Mouse (Mus musculus): Measurements from ENCODE around the gene Helz. TPM values are rescaled to one million over a fixed set of nuclear protein-coding genes. Genes with fewer than 3 reads are reported as not detected.

Helz gene
- polyA plus RNA-seq, 1 experiment from 2014 or later = 22.9 TPM

DNA sequence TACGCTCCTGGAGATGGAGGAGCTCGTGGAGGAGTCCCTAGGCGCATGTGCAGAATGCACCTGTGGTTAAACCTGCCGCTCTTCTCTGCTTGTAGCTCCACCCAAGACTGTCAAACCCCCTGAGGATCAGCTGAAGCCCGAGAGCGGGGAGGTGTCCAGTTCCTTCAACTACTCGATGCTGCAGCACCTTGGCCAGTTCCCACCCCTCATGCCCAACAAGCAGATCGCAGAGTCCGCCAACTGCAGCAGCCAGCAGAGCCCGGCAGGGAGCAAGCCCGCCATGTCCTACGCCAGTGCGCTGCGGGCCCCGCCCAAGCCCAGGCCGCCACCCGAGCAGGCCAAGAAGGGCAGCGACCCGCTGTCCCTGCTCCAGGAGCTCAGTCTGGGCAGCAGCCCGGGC lies 138.6 kb downstream of the Helz start:
- Histone ChIP-seq H3K4me1 (0 out of 2 replicates have a peak, but pooled peaks cover 2% of the 10 kb centered on the region), H3K36me3 (peaks cover 57% of the 10 kb centered on the region), H3K4me3 (replicated peaks) (no peak overlapping the region), H3K4me2 (no peak overlapping the region), H3K27me3 (no peaks in the 10 kb centered on the region), H3K27ac (no peak overlapping the region), H3K9ac (no peak overlapping the region), H3K9me3 (replicated peaks) (no peaks in the 10 kb centered on the region)
- 93% methylated on average over 20 of the region's 20 CpGs for WGBS
- no peak for ATAC-seq (replicated peaks; ENCODE audit: low FRiP score)

DNA sequence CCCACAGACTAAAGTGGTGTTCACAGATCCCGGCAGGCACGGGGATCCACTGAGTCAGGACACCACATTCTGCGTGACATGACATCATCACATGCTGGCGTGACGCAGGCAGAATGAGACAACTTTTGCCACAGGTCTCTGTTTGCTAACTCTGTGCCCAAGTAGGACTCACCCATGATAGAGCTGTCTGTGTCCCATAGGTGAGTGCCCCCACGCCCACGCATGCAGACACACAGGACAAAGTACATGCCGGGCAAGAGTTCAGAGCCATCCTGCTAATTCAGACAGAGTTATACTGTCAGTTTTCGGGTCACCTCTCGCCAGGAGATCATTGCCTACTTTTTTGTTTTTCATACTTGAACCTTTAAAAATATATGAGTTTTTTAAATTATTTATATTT lies 140.8 kb downstream of the Helz start:
- Histone ChIP-seq H3K4me2 (no peak overlapping the region), H3K9me3 (replicated peaks) (no peaks in the 10 kb centered on the region), H3K9ac (no peak overlapping the region), H3K4me3 (replicated peaks) (no peak overlapping the region), H3K36me3 (peaks cover 49% of the 10 kb centered on the region), H3K27ac (no peak overlapping the region), H3K27me3 (no peaks in the 10 kb centered on the region), H3K4me1 (no peaks in the 10 kb centered on the region)
- no peak for ATAC-seq (replicated peaks; ENCODE audit: low FRiP score)
- 95% methylated on average over 10 of the region's 10 CpGs for WGBS

- Histone ChIP-seq H3K9me3 (replicated peaks) (no peaks in the 10 kb centered on the region), H3K4me2 (no peak overlapping the region), H3K27me3 (no peaks in the 10 kb centered on the region), H3K4me1 (no peaks in the 10 kb centered on the region), H3K27ac (no peak overlapping the region), H3K4me3 (replicated peaks) (no peak overlapping the region), H3K9ac (no peak overlapping the region), H3K36me3 (peaks cover 23% of the 10 kb centered on the region)
- WGBS = 71% methylated on average over 8 of the region's 8 CpGs
- no peak for ATAC-seq (replicated peaks; ENCODE audit: low FRiP score)
Observed at GRCm38 (mm10) chr11:107691569-107691968, 143.8 kb downstream of the Helz start.

DNA sequence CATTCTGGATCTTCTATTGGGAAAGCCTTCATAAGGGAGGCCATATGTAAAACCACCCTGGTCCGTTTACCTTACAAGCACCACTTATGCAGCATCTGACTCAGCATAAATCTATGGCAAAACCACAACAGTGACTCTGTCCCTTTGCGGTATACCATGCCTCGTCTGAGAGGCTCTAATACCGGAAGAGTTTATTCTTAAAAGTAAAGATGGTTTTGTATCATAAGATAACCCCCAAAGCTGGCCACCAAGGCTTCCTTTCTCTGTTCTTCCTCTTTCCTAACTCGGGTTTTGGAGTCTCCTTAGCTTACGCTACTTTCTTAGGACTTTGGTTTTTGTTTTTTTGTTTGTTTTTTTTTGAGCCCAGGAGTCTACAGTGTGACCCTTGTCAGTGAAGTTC lies 145.6 kb downstream of the Helz start:
- Histone ChIP-seq H3K4me3 (replicated peaks) (no peak overlapping the region), H3K4me1 (no peaks in the 10 kb centered on the region), H3K4me2 (no peak overlapping the region), H3K36me3 (peaks cover 8% of the 10 kb centered on the region), H3K9ac (no peak overlapping the region), H3K27ac (no peak overlapping the region), H3K27me3 (no peaks in the 10 kb centered on the region), H3K9me3 (replicated peaks) (no peaks in the 10 kb centered on the region)
- ATAC-seq (replicated peaks; ENCODE audit: low FRiP score) = no peak
- 79% methylated on average over 6 of the region's 6 CpGs for WGBS

DNA sequence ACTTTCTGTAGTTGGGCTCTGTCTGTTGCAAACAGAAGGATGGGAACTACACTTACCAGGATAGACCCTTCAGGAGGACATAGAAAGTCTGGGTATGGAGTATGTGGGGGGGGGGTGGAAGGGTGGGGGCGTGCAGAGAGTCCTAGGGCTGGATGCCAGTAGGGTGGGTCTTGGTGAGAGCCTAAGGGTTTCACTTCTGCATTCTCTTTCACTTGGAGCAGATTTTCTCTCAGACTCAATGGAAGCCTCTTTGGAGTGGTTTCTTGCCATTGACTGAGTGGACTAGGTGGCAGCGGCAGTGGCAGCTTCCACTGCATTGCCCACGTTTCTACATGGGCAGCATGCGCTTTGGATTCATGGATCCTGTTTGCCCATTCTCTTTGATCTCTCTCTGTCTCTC lies 152.2 kb downstream of the Helz start:
- WGBS = 92% methylated on average over 4 of the region's 4 CpGs
- Histone ChIP-seq H3K9ac (no peak overlapping the region), H3K4me2 (no peak overlapping the region), H3K27me3 (no peaks in the 10 kb centered on the region), H3K4me1 (peaks cover 20% of the 10 kb centered on the region), H3K9me3 (replicated peaks) (no peaks in the 10 kb centered on the region), H3K27ac (no peak overlapping the region), H3K36me3 (no peaks in the 10 kb centered on the region), H3K4me3 (replicated peaks) (no peak overlapping the region)
- no peak for ATAC-seq (replicated peaks; ENCODE audit: low FRiP score)

- Histone ChIP-seq H3K36me3 (no peaks in the 10 kb centered on the region), H3K9me3 (replicated peaks) (no peaks in the 10 kb centered on the region), H3K27me3 (no peaks in the 10 kb centered on the region), H3K4me1 (peaks cover 38% of the 10 kb centered on the region), H3K9ac (no peak overlapping the region), H3K4me3 (replicated peaks) (no peak overlapping the region), H3K27ac (no peak overlapping the region), H3K4me2 (peak overlapping the region; percentile 34)
- 28% methylated on average over 27 of the region's 27 CpGs for WGBS
- ATAC-seq (replicated peaks; ENCODE audit: low FRiP score) = peak; percentile 33; the same call in 1 of the 2 replicates
Observed at GRCm38 (mm10) chr11:107703272-107704134, 155.8 kb downstream of the Helz start.

- no peaks in the 10 kb centered on the region for H3K27me3 ChIP-seq
- peak overlapping the region; percentile 75 for H3K27ac ChIP-seq
- H3K4me1 ChIP-seq = peaks cover 39% of the 10 kb centered on the region
- WGBS = 62% methylated on average over 6 of the region's 6 CpGs
- no peak overlapping the region for H3K4me2 ChIP-seq
- H3K9me3 ChIP-seq (replicated peaks) = no peaks in the 10 kb centered on the region
- no peak overlapping the region for H3K9ac ChIP-seq
- no peak overlapping the region for H3K4me3 ChIP-seq (replicated peaks)
- 0 out of 2 replicates have a peak, but pooled peaks have one; percentile 16 for ATAC-seq (replicated peaks; ENCODE audit: low FRiP score)
- no peaks in the 10 kb centered on the region for H3K36me3 ChIP-seq
Observed at GRCm38 (mm10) chr11:107705060-107705459, 157.3 kb downstream of the Helz start.

DNA sequence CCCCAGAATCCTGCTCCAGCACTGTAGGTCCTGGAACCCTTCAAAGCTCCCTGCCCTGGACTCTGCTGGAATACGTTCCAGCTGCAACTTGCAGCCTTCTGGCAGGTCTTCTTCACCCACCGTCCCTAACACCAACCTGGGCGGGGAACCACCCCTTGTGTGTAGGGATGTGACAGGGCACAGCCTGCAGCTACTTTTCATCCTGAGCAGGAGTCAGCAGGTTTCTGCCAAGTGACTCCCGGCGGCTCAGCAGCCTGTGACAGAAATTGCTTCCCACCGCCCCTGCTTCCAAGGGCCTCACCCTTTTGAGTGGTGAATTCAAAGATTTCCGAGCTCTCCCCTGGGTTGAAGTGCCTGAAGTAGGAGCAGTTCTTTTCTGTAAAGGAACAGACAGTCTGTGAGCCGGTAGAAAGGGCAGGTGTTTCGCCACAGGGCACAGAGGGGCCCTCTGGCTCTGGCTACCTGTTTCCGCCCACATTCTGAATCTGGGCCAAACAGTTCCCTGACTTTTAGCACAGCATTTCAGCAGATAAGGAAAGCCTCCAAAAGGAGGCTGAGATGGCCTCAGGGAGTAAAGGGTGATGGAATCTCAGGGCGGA lies 157.8 kb downstream of the Helz start:
- H3K4me2 ChIP-seq = no peak overlapping the region
- peak; percentile 65; the same call in 1 of the 2 replicates for ATAC-seq (replicated peaks; ENCODE audit: low FRiP score)
- 38% methylated on average over 11 of the region's 11 CpGs for WGBS
- no peak overlapping the region for H3K9ac ChIP-seq
- H3K36me3 ChIP-seq = no peaks in the 10 kb centered on the region
- no peaks in the 10 kb centered on the region for H3K27me3 ChIP-seq
- no peaks in the 10 kb centered on the region for H3K9me3 ChIP-seq (replicated peaks)
- no peak overlapping the region for H3K4me3 ChIP-seq (replicated peaks)
- H3K4me1 ChIP-seq = peaks cover 41% of the 10 kb centered on the region
- peak overlapping the region; percentile 75 for H3K27ac ChIP-seq

GRCm38 (mm10) chr11:107707897-107708610 lies 160.3 kb downstream of the Helz start:
- WGBS = 47% methylated on average over 20 of the region's 20 CpGs
- Histone ChIP-seq H3K36me3 (no peaks in the 10 kb centered on the region), H3K9me3 (replicated peaks) (no peaks in the 10 kb centered on the region), H3K4me1 (peaks cover 40% of the 10 kb centered on the region), H3K27me3 (no peaks in the 10 kb centered on the region), H3K4me2 (no peak overlapping the region), H3K4me3 (replicated peaks) (no peak overlapping the region), H3K27ac (no peak overlapping the region), H3K9ac (no peak overlapping the region)
- no peak for ATAC-seq (replicated peaks; ENCODE audit: low FRiP score)

GRCm38 (mm10) chr11:107710379-107710778 lies 162.6 kb downstream of the Helz start:
- H3K9ac ChIP-seq = no peak overlapping the region
- WGBS = 53% methylated on average over 3 of the region's 3 CpGs
- no peaks in the 10 kb centered on the region for H3K36me3 ChIP-seq
- H3K4me3 ChIP-seq (replicated peaks) = no peak overlapping the region
- no peak overlapping the region for H3K27ac ChIP-seq
- no peaks in the 10 kb centered on the region for H3K9me3 ChIP-seq (replicated peaks)
- H3K27me3 ChIP-seq = no peaks in the 10 kb centered on the region
- H3K4me2 ChIP-seq = no peak overlapping the region
- peaks cover 27% of the 10 kb centered on the region for H3K4me1 ChIP-seq
- no peak for ATAC-seq (replicated peaks; ENCODE audit: low FRiP score)

GRCm38 (mm10) chr11:107714368-107714767 lies 166.6 kb downstream of the Helz start:
- 55% methylated on average over 7 of the region's 7 CpGs for WGBS
- Histone ChIP-seq H3K4me3 (replicated peaks) (no peak overlapping the region), H3K4me2 (no peak overlapping the region), H3K36me3 (no peaks in the 10 kb centered on the region), H3K4me1 (peaks cover 21% of the 10 kb centered on the region), H3K27ac (no peak overlapping the region), H3K27me3 (no peaks in the 10 kb centered on the region), H3K9me3 (replicated peaks) (no peaks in the 10 kb centered on the region), H3K9ac (no peak overlapping the region)
- ATAC-seq (replicated peaks; ENCODE audit: low FRiP score) = no peak

- Histone ChIP-seq H3K4me3 (replicated peaks) (no peak within 1 kb of the TSS), H3K9ac (no peak within 1 kb of the TSS), H3K36me3 (no peaks in the 10 kb centered on the region), H3K27me3 (no peaks in the 10 kb centered on the region), H3K27ac (no peak within 1 kb of the TSS), H3K4me2 (no peak within 1 kb of the TSS), H3K4me1 (peaks cover 17% of the 10 kb centered on the region), H3K9me3 (replicated peaks) (no peaks in the 10 kb centered on the region)
- 53% methylated on average over 16 of the region's 16 CpGs for WGBS
- peak; percentile 82 for ATAC-seq (replicated peaks; ENCODE audit: low FRiP score)
Observed at GRCm38 (mm10) chr11:107716332-107716938, 168.7 kb downstream of the Helz start, which contains the start of gene Cacng1. TSS of gene Cacng1 (minus strand) at chr11:107716522.

Measured in kidney, embryonic 15.5 days (tissue).